Mouse (Mus musculus) MEL (cell line): ENCODE measurements at regions not wholly inside any gene's neighbourhood (a gene's known extent, or its start where the extent isn't known, plus 50 kb on each side); places are given as distances from the start of the nearest gene placed in this dataset.

Experiments used
- DNase-seq: peaks from one replicate; pipeline ENCODE4 v3.0.0; 2011; ENCODE audit warnings: low read depth, low spot score
- H3K27ac ChIP-seq: 2 replicates; pipeline ENCODE4 v1.5.1; 2012; ENCODE audit warnings: low read depth, mild to moderate bottlenecking, control low read depth, low read length, moderate library complexity; ENCODE audit not compliant: control insufficient read depth
- H3K27me3 ChIP-seq, 2 experiments: fragments of 150-350 bp in 1 of 2; sonication (generic) in 1 of 2; 2 replicates each; pipeline ENCODE4 v1.6.1; 2012; ENCODE audit warnings: low read length in 2 of 2, mild to moderate bottlenecking in 2 of 2, improper control_type of control experiment in 1 of 2, moderate library complexity in 1 of 2; ENCODE audit not compliant: insufficient read depth in 2 of 2, control insufficient read depth in 1 of 2
- H3K36me3 ChIP-seq, 2 experiments: 2 replicates each; pipeline ENCODE4 v1.6.1; 2012 to 2014; ENCODE audit warnings: low read length in 2 of 2, improper control_type of control experiment in 1 of 2, inconsistent platforms in 1 of 2, mild to moderate bottlenecking in 1 of 2; ENCODE audit not compliant: insufficient read depth in 2 of 2, control insufficient read depth in 1 of 2
- H3K4me1 ChIP-seq, 2 experiments: fragments of 150-350 bp in 1 of 2; sonication (generic) in 1 of 2; 2 replicates each; pipeline ENCODE4 v1.6.1; 2012; ENCODE audit warnings: low read length in 2 of 2, improper control_type of control experiment in 1 of 2, mild to moderate bottlenecking in 1 of 2; ENCODE audit not compliant: insufficient read depth in 2 of 2, control insufficient read depth in 1 of 2
- H3K4me3 ChIP-seq, 2 experiments: fragments of 150-350 bp in 1 of 2; sonication (generic) in 1 of 2; 2 replicates each; pipeline ENCODE4 v1.5.1; 2012; ENCODE audit warnings: low read depth in 2 of 2, low read length in 2 of 2, mild to moderate bottlenecking in 2 of 2, moderate library complexity in 2 of 2, control low read depth in 1 of 2, improper control_type of control experiment in 1 of 2; ENCODE audit not compliant: control insufficient read depth in 1 of 2, insufficient read depth in 1 of 2
- H3K79me2 ChIP-seq: 2 replicates; pipeline ENCODE4 v1.6.1; 2012; ENCODE audit warnings: mild to moderate bottlenecking, low read length, moderate library complexity; ENCODE audit not compliant: control insufficient read depth, poor library complexity, insufficient read depth
- H3K9ac ChIP-seq: 2 replicates; pipeline ENCODE4 v1.6.1; 2012; ENCODE audit warnings: low read depth, mild to moderate bottlenecking, control low read depth, low read length, moderate library complexity; ENCODE audit not compliant: control insufficient read depth, poor library complexity, severe bottlenecking
- H3K9me3 ChIP-seq: fragments of 150-350 bp; sonication (generic); replicated peaks from 2 replicates; pipeline ENCODE4 v1.6.1; 2012; ENCODE audit warnings: mild to moderate bottlenecking, low read length, improper control_type of control experiment, moderate library complexity; ENCODE audit not compliant: insufficient read depth
- BHLHE40 ChIP-seq: IDR thresholded peaks from 2 replicates; pipeline ENCODE4 v1.6.1; 2012; ENCODE audit warnings: low read depth, mild to moderate bottlenecking, inconsistent platforms, low read length, improper control_type of control experiment, borderline replicate concordance
- CHD1 ChIP-seq: IDR thresholded peaks from 2 replicates; pipeline ENCODE4 v1.6.1; 2012; ENCODE audit warnings: low read depth, mild to moderate bottlenecking, inconsistent platforms, low read length, improper control_type of control experiment
- CHD2 ChIP-seq: IDR thresholded peaks from 2 replicates; pipeline ENCODE4 v1.6.1; 2011; ENCODE audit warnings: low read length, improper control_type of control experiment
- CTCF ChIP-seq, 3 experiments: IDR thresholded peaks in 2 of 3; conservative IDR thresholded peaks in 1 of 3; 2 replicates each; pipeline ENCODE4 v1.5.1; 2011 to 2012; ENCODE audit warnings: low read length in 3 of 3, low read depth in 2 of 3, mild to moderate bottlenecking in 2 of 3, improper control_type of control experiment in 1 of 3, inconsistent platforms in 1 of 3, mixed read lengths in 1 of 3, moderate library complexity in 1 of 3; ENCODE audit not compliant: control insufficient read depth in 1 of 3, insufficient read depth in 1 of 3, poor library complexity in 1 of 3, severe bottlenecking in 1 of 3
- ELF1 ChIP-seq: IDR thresholded peaks from 2 replicates; pipeline ENCODE4 v1.6.1; 2014; ENCODE audit warnings: low read depth, mild to moderate bottlenecking, inconsistent platforms, low read length, improper control_type of control experiment, moderate library complexity
- HCFC1 ChIP-seq: IDR thresholded peaks from 2 replicates; pipeline ENCODE4 v1.6.1; 2012; ENCODE audit warnings: low read depth, mild to moderate bottlenecking, inconsistent platforms, low read length, improper control_type of control experiment, moderate library complexity
- MAX ChIP-seq: IDR thresholded peaks from 2 replicates; pipeline ENCODE4 v1.6.1; 2011; ENCODE audit warnings: low read length, improper control_type of control experiment
- MAZ ChIP-seq: IDR thresholded peaks from 2 replicates; pipeline ENCODE4 v1.6.1; 2012; ENCODE audit warnings: low read depth, mild to moderate bottlenecking, inconsistent platforms, low read length, improper control_type of control experiment
- MXI1 ChIP-seq: IDR thresholded peaks from 2 replicates; pipeline ENCODE4 v1.6.1; 2011; ENCODE audit warnings: mild to moderate bottlenecking, low read depth, low read length, improper control_type of control experiment
- MYC ChIP-seq: IDR thresholded peaks from 2 replicates; pipeline ENCODE4 v1.6.1; 2011; ENCODE audit warnings: low read depth, mild to moderate bottlenecking, low read length, improper control_type of control experiment, moderate library complexity
- NELFE ChIP-seq: IDR thresholded peaks from 2 replicates; pipeline ENCODE4 v1.6.1; 2011; ENCODE audit warnings: low read depth, low read length, improper control_type of control experiment
- POLR2A ChIP-seq, 2 experiments: IDR thresholded peaks; 2 replicates each; pipeline ENCODE4 v1.6.1; 2011 to 2012; ENCODE audit warnings: low read length in 2 of 2, mild to moderate bottlenecking in 2 of 2, control low read depth in 1 of 2, improper control_type of control experiment in 1 of 2, low read depth in 1 of 2, moderate library complexity in 1 of 2; ENCODE audit not compliant: control insufficient read depth in 1 of 2, insufficient read depth in 1 of 2, poor library complexity in 1 of 2
- RAD21 ChIP-seq: IDR thresholded peaks from 2 replicates; pipeline ENCODE4 v1.6.1; 2011; ENCODE audit warnings: mild to moderate bottlenecking, low read depth, low read length, improper control_type of control experiment
- RCOR1 ChIP-seq: IDR thresholded peaks from 2 replicates; pipeline ENCODE4 v1.6.1; 2012; ENCODE audit warnings: low read depth, mild to moderate bottlenecking, inconsistent platforms, low read length, improper control_type of control experiment
- SIN3A ChIP-seq: IDR thresholded peaks from 2 replicates; pipeline ENCODE4 v1.6.1; 2012; ENCODE audit warnings: low read length, improper control_type of control experiment, inconsistent platforms
- TBP ChIP-seq: IDR thresholded peaks from 2 replicates; pipeline ENCODE4 v1.8.0; 2011; ENCODE audit warnings: low read depth, low read length, improper control_type of control experiment
- TCF12 ChIP-seq: IDR thresholded peaks from 2 replicates; pipeline ENCODE4 v1.6.1; 2014; ENCODE audit warnings: low read depth, mild to moderate bottlenecking, inconsistent platforms, low read length, improper control_type of control experiment, moderate library complexity
- UBTF ChIP-seq: IDR thresholded peaks from 2 replicates; pipeline ENCODE4 v1.6.1; 2012; ENCODE audit warnings: low read depth, mild to moderate bottlenecking, inconsistent platforms, low read length, improper control_type of control experiment, moderate library complexity, borderline replicate concordance; ENCODE audit not compliant: insufficient read depth
- USF1 ChIP-seq: IDR thresholded peaks from 2 replicates; pipeline ENCODE4 v1.6.1; 2014; ENCODE audit warnings: low read depth, mild to moderate bottlenecking, inconsistent platforms, low read length, improper control_type of control experiment, moderate library complexity
- USF2 ChIP-seq, 2 experiments: IDR thresholded peaks; 2 replicates each; pipeline ENCODE4 v1.6.1; 2011 to 2012; ENCODE audit warnings: improper control_type of control experiment in 2 of 2, low read length in 2 of 2, borderline replicate concordance in 1 of 2, inconsistent platforms in 1 of 2, low read depth in 1 of 2, mild to moderate bottlenecking in 1 of 2; ENCODE audit not compliant: insufficient read depth in 1 of 2
- ZNF384 ChIP-seq: IDR thresholded peaks from 2 replicates; pipeline ENCODE4 v1.6.1; 2012; ENCODE audit warnings: low read depth, mild to moderate bottlenecking, inconsistent platforms, low read length, improper control_type of control experiment

DNA sequence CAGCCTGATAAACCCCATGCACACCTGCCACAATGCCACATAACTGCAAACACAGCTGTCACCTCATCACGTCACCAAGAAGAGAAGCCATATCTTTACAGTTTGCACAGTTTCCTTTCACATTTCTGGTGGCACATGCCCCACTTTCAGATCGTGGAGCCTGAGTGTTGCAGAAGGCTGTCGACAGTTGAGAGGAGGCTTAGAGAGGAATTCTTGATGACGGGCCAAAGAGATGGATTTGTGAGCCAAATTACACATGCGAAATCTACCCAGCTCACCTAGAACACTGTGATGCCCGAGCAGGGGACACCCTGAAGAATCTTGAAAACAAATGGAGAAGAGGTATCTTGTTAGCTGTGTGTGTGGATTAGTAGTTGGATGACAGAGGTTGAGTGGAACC is 77.4 kb downstream of the Cmpk2 start:
- Histone ChIP-seq H3K27ac (no peak overlapping the region), H3K79me2 (no peaks in the 10 kb centered on the region), H3K9me3 (no peaks in the 10 kb centered on the region), H3K9ac (no peak overlapping the region), H3K36me3 (no peaks in the 10 kb centered on the region), H3K27me3 (no peaks in the 10 kb centered on the region), H3K4me3 (no peak overlapping the region), H3K4me1 (no peaks in the 10 kb centered on the region)
- TF ChIP-seq USF1 (no peak), UBTF (no peak), TBP (no peak), TCF12 (no peak), MAZ (no peak), RCOR1 (no peak), ZNF384 (no peak), MYC (no peak), MXI1 (no peak), POLR2A (IDR thresholded peaks at IDR 0.05; ENCODE audit: control insufficient read depth in 1 of 2, insufficient read depth in 1 of 2, low read depth in 1 of 2, low read length in 2 of 2, poor library complexity in 1 of 2) (no peak), SIN3A (no peak), CHD2 (no peak), ELF1 (no peak), HCFC1 (no peak), RAD21 (no peak), CTCF (IDR thresholded peaks at IDR 0.05 in 2 of 3, conservative IDR thresholded peaks at IDR 0.05 in 1 of 3; ENCODE audit: control insufficient read depth in 1 of 3, insufficient read depth in 1 of 3, low read depth in 2 of 3, low read length in 3 of 3, poor library complexity in 1 of 3, severe bottlenecking in 1 of 3) (no peak), NELFE (no peak)
- DNase-seq = no peak

DNA sequence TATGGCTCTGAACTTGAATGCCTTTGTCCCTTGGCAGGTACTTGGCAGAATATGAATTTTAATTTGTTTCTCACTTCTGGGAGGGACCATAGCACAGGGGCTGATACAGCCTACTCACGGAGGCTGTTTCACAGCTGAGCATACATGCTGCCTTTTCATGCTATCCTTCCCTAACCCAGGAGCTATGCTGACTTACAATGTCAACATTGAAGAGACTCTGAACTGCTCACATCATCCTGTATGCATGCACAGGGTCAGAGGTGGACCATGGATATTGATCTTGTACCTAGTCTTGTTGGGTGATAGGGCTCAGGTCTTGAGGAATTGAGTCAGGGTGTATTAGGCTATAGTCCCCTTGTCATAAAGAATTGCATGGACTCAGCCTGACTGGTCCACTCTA is 74.5 kb downstream of the Cmpk2 start:
- Histone ChIP-seq H3K27me3 (no peaks in the 10 kb centered on the region), H3K4me3 (no peak overlapping the region), H3K36me3 (no peaks in the 10 kb centered on the region), H3K27ac (no peak overlapping the region), H3K4me1 (no peaks in the 10 kb centered on the region), H3K9me3 (no peaks in the 10 kb centered on the region), H3K9ac (no peak overlapping the region), H3K79me2 (no peaks in the 10 kb centered on the region)
- TF ChIP-seq CHD2 (no peak), CHD1 (no peak), BHLHE40 (no peak), MAZ (no peak), USF2 (IDR thresholded peaks at IDR 0.05; ENCODE audit: borderline replicate concordance in 1 of 2, insufficient read depth in 1 of 2, low read depth in 1 of 2, low read length in 2 of 2) (no peak), MAX (no peak)
- no peak for DNase-seq
